Mouse (Mus musculus) layer of hippocampus, postnatal 25 days (tissue): Measurements from ENCODE around the gene Cul1. TPM values are rescaled to one million over a fixed set of nuclear protein-coding genes. Genes with fewer than 3 reads are reported as not detected.

Experiments
- total RNA-seq, 2 experiments: library from RNA; stranded (reverse); gene quantifications; 2 replicates each; pipeline ENCODE4 v1.2.3; 2021

Cul1 gene
- total RNA-seq, 2 experiments from 2014 or later, result 97.7 to 112 TPM

Other genes starting within 250 kb of the Cul1 start
- gene Ezh2, start 141.9 kb downstream of the Cul1 start, total RNA-seq, result 10 to 100 TPM; 16.5 to 17.1 TPM